Mouse (Mus musculus) kidney, embryonic 16.5 days (tissue): Measurements from ENCODE around the gene Ocrl. TPM values are rescaled to one million over a fixed set of nuclear protein-coding genes. Genes with fewer than 3 reads are reported as not detected.

Experiments
- ATAC-seq: fragments of 200-750 bp; cut with Nextera tagmentation; 2 replicates; pipeline ENCODE4 v1.8.0; 2017; ENCODE audit warnings: moderate TSS enrichment; ENCODE audit not compliant: low FRiP score, low TSS enrichment
- H3K27ac ChIP-seq: fragments of 300-500 bp; sonication (generic); 2 replicates; pipeline ENCODE4 v1.5.1; 2014; ENCODE audit warnings: low read length
- H3K27me3 ChIP-seq: fragments of 300-500 bp; sonication (generic); 2 replicates; pipeline ENCODE4 v1.6.1; 2014; ENCODE audit warnings: low read length, control low read depth, mixed read lengths; ENCODE audit not compliant: insufficient read depth
- H3K36me3 ChIP-seq: fragments of 300-500 bp; sonication (generic); 2 replicates; pipeline ENCODE4 v1.6.1; 2014; ENCODE audit warnings: low read length, control low read depth, mixed read lengths; ENCODE audit not compliant: insufficient read depth
- H3K4me1 ChIP-seq: fragments of 300-500 bp; sonication (generic); 2 replicates; pipeline ENCODE4 v1.6.1; 2014; ENCODE audit warnings: low read length, control low read depth, mixed read lengths; ENCODE audit not compliant: insufficient read depth
- H3K4me2 ChIP-seq: fragments of 300-500 bp; sonication (generic); replicated peaks from 2 replicates; pipeline ENCODE4 v1.6.1; 2014; ENCODE audit warnings: low read depth, low read length
- H3K4me3 ChIP-seq: fragments of 300-500 bp; sonication (generic); 2 replicates; pipeline ENCODE4 v1.5.1; 2014; ENCODE audit warnings: mild to moderate bottlenecking, low read length
- H3K9ac ChIP-seq: fragments of 300-500 bp; sonication (generic); replicated peaks from 2 replicates; pipeline ENCODE4 v1.6.1; 2014; ENCODE audit warnings: low read length
- H3K9me3 ChIP-seq: fragments of 300-500 bp; sonication (generic); 2 replicates; pipeline ENCODE4 v1.6.1; 2016; ENCODE audit warnings: low read length, control low read depth
- WGBS: fragments of 180-500 bp; shearing (Covaris S2); extraction: QIAGEN DNeasy Blood & Tissue Kit; methylation state at CpG from one replicate; pipeline ENCODE4 v1.1.7; 2014; 5-methylcytosine and 5-hydroxymethylcytosine counted together
- polyA plus RNA-seq: library from polyadenylated mRNA; unstranded; fragments of >200 nt; fragmentation: Nextera tagmentation; extraction: Ambion mirVana; gene quantifications from 2 replicates; pipeline ENCODE4 v1.2.1, GENCODE M21; 2015

The Ocrl gene
- polyA plus RNA-seq, 1 experiment from 2014 or later, result 19.7 TPM

DNA sequence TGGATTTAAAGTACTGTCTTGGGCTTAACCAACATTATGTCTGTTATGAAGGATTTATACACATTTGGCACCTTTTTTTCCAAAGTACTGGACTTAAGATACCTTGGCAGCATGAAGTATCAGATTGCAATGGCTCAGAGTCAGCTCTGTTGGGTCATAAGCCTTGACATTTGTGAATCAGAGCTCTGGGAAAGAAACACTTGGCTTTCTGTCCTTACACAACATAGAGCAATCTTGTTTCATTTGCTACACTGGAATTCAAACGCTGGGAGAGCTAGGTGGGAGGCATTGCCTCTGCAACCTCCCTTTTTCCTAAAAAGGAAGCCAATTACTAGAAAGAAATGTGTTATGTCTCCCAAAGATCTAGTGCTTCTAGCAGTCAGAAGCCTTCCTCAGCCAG, 4.6 kb downstream of the Ocrl start:
- H3K36me3 ChIP-seq, result no peaks in the 10 kb centered on the region

DNA sequence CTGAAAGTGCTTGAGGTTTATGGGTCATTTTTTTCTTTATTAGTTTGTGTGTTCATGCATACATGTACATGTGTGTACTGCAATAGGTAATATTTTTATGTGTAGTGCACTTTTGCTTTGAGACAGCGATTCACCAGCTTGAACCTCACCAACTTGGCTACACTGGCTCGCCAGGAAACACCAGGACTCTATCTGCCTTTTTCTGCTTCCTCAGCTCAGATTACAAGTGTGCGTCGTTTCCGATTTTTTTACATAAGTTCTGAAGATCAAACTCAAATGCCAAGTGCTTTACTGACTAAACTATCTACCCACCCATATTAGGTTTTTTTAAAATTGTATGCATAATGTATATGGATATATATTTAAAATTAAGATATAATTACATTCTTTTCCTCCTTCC, 8.4 kb downstream of the Ocrl start:
- no peak overlapping the region for H3K27ac ChIP-seq
- no peak for ATAC-seq
- no peaks in the 10 kb centered on the region for H3K27me3 ChIP-seq
- no peak overlapping the region for H3K9ac ChIP-seq
- H3K36me3 ChIP-seq, result no peaks in the 10 kb centered on the region
- 86% methylated on average over 5 of the region's 5 CpGs for WGBS
- H3K4me1 ChIP-seq, result no peaks in the 10 kb centered on the region
- H3K4me2 ChIP-seq, result no peak overlapping the region
- H3K4me3 ChIP-seq, result no peak overlapping the region
- no peaks in the 10 kb centered on the region for H3K9me3 ChIP-seq

More for the DNA sequence above, 4.6 kb downstream of the Ocrl start:
- H3K27ac ChIP-seq, result no peak overlapping the region
- H3K4me1 ChIP-seq, result no peaks in the 10 kb centered on the region
- H3K9me3 ChIP-seq, result no peaks in the 10 kb centered on the region
- no peaks in the 10 kb centered on the region for H3K27me3 ChIP-seq
- no peak overlapping the region for H3K4me3 ChIP-seq
- H3K4me2 ChIP-seq, result no peak overlapping the region
- ATAC-seq, result no peak
- H3K9ac ChIP-seq, result no peak overlapping the region
- WGBS, result 64% methylated on average over 1 of the region's 1 CpGs

DNA sequence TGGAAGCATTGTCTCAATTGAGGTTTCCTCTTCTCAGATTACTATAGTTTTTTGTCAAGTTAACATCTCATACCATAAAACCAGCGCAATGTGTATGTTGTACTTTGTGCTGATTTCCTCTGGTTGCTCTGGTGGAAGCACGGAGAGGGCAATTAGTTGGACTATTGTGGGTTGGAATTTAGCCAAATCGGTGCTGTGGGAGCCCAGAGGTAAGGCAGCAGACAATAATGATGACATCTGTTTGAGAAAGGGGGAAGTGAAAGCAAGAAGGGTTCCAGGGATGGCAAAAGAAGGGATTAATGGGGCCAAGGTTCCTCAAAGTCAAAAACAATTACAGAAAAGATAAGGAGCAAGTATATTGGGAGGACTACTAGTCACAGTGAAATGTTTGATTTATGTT, 15.8 kb downstream of the Ocrl start:
- Histone ChIP-seq H3K9me3 (no peaks in the 10 kb centered on the region), H3K4me3 (no peak overlapping the region), H3K27ac (no peak overlapping the region), H3K4me1 (no peaks in the 10 kb centered on the region), H3K9ac (no peak overlapping the region), H3K27me3 (no peaks in the 10 kb centered on the region), H3K4me2 (no peak overlapping the region), H3K36me3 (0 out of 2 replicates have a peak, but pooled peaks cover 15% of the 10 kb centered on the region)
- ATAC-seq, result no peak
- 65% methylated on average over 3 of the region's 3 CpGs for WGBS

DNA sequence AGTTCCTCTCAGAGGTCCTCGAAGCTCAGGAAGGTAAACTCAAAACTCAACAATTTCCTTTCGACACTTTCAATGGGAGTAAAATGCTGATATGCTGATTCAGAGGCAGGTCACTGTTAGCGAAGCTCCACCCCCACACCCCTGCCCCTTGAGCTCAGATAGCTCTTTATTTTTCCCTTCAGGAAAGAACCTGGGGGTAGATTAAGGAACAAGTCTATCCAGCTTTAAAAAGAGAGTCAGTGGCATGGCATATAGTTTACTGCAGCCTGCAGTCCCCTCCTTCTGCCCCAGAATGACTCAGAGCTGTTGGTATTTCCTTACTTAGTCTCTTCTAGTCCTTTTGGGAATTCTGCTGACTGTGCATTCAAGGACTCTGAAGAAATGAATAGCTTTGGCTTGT, 18.3 kb downstream of the Ocrl start:
- H3K9ac ChIP-seq, result no peak overlapping the region
- no peak overlapping the region for H3K4me2 ChIP-seq
- no peaks in the 10 kb centered on the region for H3K27me3 ChIP-seq
- H3K27ac ChIP-seq, result no peak overlapping the region
- H3K36me3 ChIP-seq, result 0 out of 2 replicates have a peak, but pooled peaks cover 15% of the 10 kb centered on the region
- WGBS, result 73% methylated on average over 3 of the region's 3 CpGs
- no peaks in the 10 kb centered on the region for H3K4me1 ChIP-seq
- no peak for ATAC-seq
- H3K4me3 ChIP-seq, result no peak overlapping the region
- no peaks in the 10 kb centered on the region for H3K9me3 ChIP-seq

DNA sequence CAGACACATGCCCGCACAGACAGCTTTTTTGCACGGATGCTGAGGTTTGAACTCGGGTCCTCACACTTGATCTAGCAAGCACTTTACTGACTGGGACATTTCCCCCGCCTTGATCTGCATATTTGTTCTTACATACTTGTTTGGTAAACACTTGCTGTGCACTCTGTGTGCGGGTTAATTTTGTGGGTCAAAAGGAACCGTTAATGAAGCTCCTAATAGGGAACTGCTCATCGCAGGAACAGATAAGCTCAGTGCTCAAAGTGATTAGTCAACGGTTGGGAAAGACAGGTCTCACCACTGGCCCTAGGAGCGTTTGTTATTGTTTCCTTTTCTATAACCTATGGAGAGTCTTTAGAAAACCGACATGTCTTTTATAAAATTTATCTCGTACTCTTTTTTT, 22.2 kb downstream of the Ocrl start:
- WGBS, result 84% methylated on average over 11 of the region's 11 CpGs
- H3K9me3 ChIP-seq, result no peaks in the 10 kb centered on the region

DNA sequence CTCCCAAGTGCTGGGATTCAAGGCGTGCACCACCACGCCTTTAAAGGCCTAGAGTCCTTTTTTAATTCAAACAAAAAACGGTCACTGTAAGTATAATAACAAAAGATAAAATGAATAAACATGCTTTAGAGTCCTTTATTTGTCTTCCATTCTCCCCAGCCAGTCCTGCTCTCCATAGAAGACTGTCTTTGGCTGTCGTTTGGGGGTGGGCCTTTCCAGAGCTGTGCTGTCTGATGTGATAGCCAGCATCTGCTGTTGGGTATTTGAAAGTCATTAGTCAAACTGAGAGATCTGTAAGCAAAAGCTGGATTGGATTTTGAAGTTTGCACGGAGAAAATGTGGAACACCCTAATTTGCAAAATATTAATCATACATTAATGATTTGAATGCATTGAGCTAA, 24.7 kb downstream of the Ocrl start:
- Histone ChIP-seq H3K9me3 (no peaks in the 10 kb centered on the region), H3K4me3 (no peak overlapping the region), H3K9ac (no peak overlapping the region), H3K27me3 (no peaks in the 10 kb centered on the region), H3K4me2 (no peak overlapping the region), H3K4me1 (no peaks in the 10 kb centered on the region), H3K36me3 (0 out of 2 replicates have a peak, but pooled peaks cover 2% of the 10 kb centered on the region), H3K27ac (no peak overlapping the region)
- WGBS, result 72% methylated on average over 5 of the region's 5 CpGs
- ATAC-seq, result no peak

More for the DNA sequence above, 22.2 kb downstream of the Ocrl start:
- Histone ChIP-seq H3K27me3 (no peaks in the 10 kb centered on the region), H3K27ac (no peak overlapping the region), H3K36me3 (0 out of 2 replicates have a peak, but pooled peaks cover 5% of the 10 kb centered on the region), H3K9ac (no peak overlapping the region), H3K4me1 (no peaks in the 10 kb centered on the region), H3K4me2 (no peak overlapping the region), H3K4me3 (no peak overlapping the region)
- no peak for ATAC-seq

DNA sequence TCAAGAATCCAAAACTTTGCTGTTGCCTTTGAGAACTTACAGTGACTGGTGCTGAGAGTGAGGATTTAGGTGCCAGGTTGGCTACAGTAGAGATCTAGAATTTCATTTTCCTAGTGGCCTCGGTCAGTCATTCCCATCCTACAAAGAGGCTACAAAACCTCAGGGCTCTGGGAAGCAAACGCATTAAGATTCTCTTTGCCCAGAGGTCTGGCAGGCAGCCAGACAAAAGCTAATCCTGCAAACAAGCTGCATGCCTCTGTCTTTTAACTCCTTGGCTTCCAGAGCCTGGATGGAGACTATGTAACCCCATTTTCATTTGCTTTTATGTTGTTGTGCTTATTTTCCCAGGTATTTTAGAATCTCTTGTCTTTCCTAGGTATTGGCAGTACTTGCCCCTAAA, 25.6 kb downstream of the Ocrl start:
- 0 out of 2 replicates have a peak, but pooled peaks cover 2% of the 10 kb centered on the region for H3K36me3 ChIP-seq
- H3K9ac ChIP-seq, result no peak overlapping the region
- H3K27me3 ChIP-seq, result no peaks in the 10 kb centered on the region
- H3K4me1 ChIP-seq, result no peaks in the 10 kb centered on the region
- H3K27ac ChIP-seq, result no peak overlapping the region
- 35% methylated on average over 2 of the region's 2 CpGs for WGBS
- H3K9me3 ChIP-seq, result no peaks in the 10 kb centered on the region
- ATAC-seq, result no peak
- H3K4me3 ChIP-seq, result no peak overlapping the region
- no peak overlapping the region for H3K4me2 ChIP-seq

DNA sequence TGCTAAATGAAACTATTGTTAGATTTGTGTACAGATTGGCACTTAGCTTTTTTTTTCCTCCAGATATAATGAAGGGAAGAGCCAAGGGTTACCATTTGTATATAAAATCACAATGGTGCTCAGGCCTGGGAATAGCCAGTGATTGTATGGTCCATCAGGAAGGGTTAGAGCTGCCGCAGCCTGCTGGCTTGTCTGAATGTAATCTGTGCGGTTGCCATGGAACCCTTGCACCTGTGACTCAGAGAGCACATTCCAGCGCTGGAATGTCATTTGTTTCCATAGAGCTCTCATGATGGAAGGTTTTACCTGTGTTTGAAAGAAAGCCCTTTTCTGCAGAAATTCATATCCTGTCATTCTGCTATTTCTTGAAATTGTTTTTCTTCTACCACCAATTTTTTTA, 37.5 kb downstream of the Ocrl start:
- H3K4me2 ChIP-seq, result no peak overlapping the region
- 0 out of 2 replicates have a peak, but pooled peaks have one; percentile 57 for ATAC-seq
- H3K9ac ChIP-seq, result no peak overlapping the region
- H3K27ac ChIP-seq, result no peak overlapping the region
- H3K4me1 ChIP-seq, result no peaks in the 10 kb centered on the region
- WGBS, result 47% methylated on average over 3 of the region's 3 CpGs
- H3K27me3 ChIP-seq, result no peaks in the 10 kb centered on the region
- H3K36me3 ChIP-seq, result peaks cover 8% of the 10 kb centered on the region; the same call in 1 of the 2 replicates
- no peak overlapping the region for H3K4me3 ChIP-seq
- H3K9me3 ChIP-seq, result no peaks in the 10 kb centered on the region

DNA sequence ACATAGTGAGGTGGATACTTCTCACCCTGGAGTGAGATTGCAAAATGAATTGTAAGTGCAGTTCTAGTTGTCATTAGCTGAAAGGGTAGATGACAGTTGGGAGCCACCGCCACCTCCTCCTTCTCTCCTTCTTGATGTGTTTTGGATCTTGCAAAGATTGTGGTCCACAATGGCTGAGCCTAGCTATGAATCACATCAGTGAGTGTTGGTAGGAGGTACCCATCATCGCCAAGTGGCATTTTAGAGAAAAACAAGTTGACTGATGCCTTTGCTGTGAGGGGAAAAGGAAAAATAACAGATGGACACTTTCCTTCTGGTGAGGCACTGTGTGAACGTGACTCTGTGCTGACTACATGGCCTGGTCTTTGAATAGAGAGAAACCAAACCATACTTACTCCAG, 50.4 kb downstream of the Ocrl start:
- Histone ChIP-seq H3K4me3 (no peak overlapping the region), H3K9ac (no peak overlapping the region)
- 91% methylated on average over 3 of the region's 3 CpGs for WGBS

DNA sequence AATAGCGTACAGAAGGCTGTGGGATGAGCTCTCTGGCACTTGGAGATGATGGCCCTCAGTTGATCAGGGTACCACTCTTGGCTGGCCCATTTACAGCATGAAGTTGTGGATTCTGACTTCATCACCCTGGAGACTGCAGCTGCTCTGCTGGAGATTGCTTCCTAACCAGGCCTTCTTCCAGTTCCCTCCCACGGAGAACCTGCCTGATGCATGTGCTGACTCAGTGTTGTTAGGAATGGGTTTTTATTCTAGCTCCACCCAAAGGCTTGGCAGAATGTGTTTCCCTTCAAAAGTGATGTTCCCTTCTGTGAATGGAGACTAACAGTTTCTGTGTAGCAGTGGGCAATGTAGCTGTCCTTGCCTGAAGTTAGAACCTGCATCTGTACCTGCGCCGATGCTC, 58.2 kb downstream of the Ocrl start:
- peak overlapping the region; percentile 16; the same call in 1 of the 2 replicates for H3K27ac ChIP-seq
- peak; percentile 23; the same call in 1 of the 2 replicates for ATAC-seq

More for the DNA sequence above, 50.4 kb downstream of the Ocrl start:
- peaks cover 12% of the 10 kb centered on the region; the same call in 1 of the 2 replicates for H3K36me3 ChIP-seq
- H3K4me1 ChIP-seq, result no peaks in the 10 kb centered on the region
- no peaks in the 10 kb centered on the region for H3K9me3 ChIP-seq
- H3K27me3 ChIP-seq, result no peaks in the 10 kb centered on the region
- no peak for ATAC-seq
- no peak overlapping the region for H3K27ac ChIP-seq
- no peak overlapping the region for H3K4me2 ChIP-seq

More for the DNA sequence above, 58.2 kb downstream of the Ocrl start:
- 89% methylated on average over 4 of the region's 4 CpGs for WGBS
- Histone ChIP-seq H3K4me3 (no peak overlapping the region), H3K27me3 (no peaks in the 10 kb centered on the region), H3K9ac (no peak overlapping the region), H3K9me3 (no peaks in the 10 kb centered on the region), H3K36me3 (no peaks in the 10 kb centered on the region), H3K4me1 (0 out of 2 replicates have a peak, but pooled peaks cover 4% of the 10 kb centered on the region), H3K4me2 (no peak overlapping the region)
